Mouse (Mus musculus) liver, embryonic 15.5 days (tissue): ENCODE measurements around the gene Nhs. TPM values are rescaled to one million over a fixed set of nuclear protein-coding genes. Genes with fewer than 3 reads are reported as not detected.
"Not testable (repeated sequence)": the region's sequence is repeated elsewhere in the genome, so short reads cannot be mapped to it uniquely, and the experiment has no call there.

Source experiments
- ATAC-seq: fragments of 200-750 bp; cut with Nextera tagmentation; 2 replicates; pipeline ENCODE4 v1.8.0; 2017; ENCODE audit warnings: moderate number of reproducible peaks, mild to moderate bottlenecking, moderate library complexity; ENCODE audit not compliant: insufficient read depth
- H3K27ac ChIP-seq: fragments of 300-500 bp; sonication (generic); replicated peaks from 2 replicates; pipeline ENCODE4 v1.5.1; 2015; ENCODE audit warnings: mild to moderate bottlenecking, inconsistent platforms
- H3K27me3 ChIP-seq: fragments of 300-500 bp; sonication (generic); 2 replicates; pipeline ENCODE4 v1.6.1; 2015; ENCODE audit warnings: mild to moderate bottlenecking, inconsistent platforms
- H3K36me3 ChIP-seq: fragments of 300-500 bp; sonication (generic); replicated peaks from 2 replicates; pipeline ENCODE4 v1.6.1; 2015; ENCODE audit warnings: moderate library complexity, mild to moderate bottlenecking, inconsistent platforms
- H3K4me1 ChIP-seq: fragments of 300-500 bp; sonication (generic); replicated peaks from 2 replicates; pipeline ENCODE4 v1.6.1; 2015; ENCODE audit warnings: inconsistent platforms
- H3K4me2 ChIP-seq: fragments of 300-500 bp; sonication (generic); 2 replicates; pipeline ENCODE4 v1.6.1; 2015; ENCODE audit warnings: moderate library complexity, mild to moderate bottlenecking, inconsistent platforms
- H3K4me3 ChIP-seq: fragments of 300-500 bp; sonication (generic); replicated peaks from 2 replicates; pipeline ENCODE4 v1.5.1; 2015; ENCODE audit warnings: mild to moderate bottlenecking, inconsistent platforms
- H3K9ac ChIP-seq: fragments of 300-500 bp; sonication (generic); 2 replicates; pipeline ENCODE4 v1.6.1; 2015; ENCODE audit warnings: moderate library complexity, mild to moderate bottlenecking, inconsistent platforms
- H3K9me3 ChIP-seq: fragments of 300-500 bp; sonication (generic); replicated peaks from 2 replicates; pipeline ENCODE4 v1.6.1; 2016; ENCODE audit warnings: inconsistent platforms
- WGBS: fragments of 180-500 bp; shearing (Covaris S2); methylation state at CpG from one replicate; pipeline ENCODE4 v1.1.7; 2015; ENCODE audit warnings: mixed read lengths; ENCODE audit not compliant: insufficient replicate concordance; 5-methylcytosine and 5-hydroxymethylcytosine counted together
- polyA plus RNA-seq: library from polyadenylated mRNA; unstranded; fragments of >200 nt; fragmentation: Nextera tagmentation; extraction: Ambion mirVana; gene quantifications from 2 replicates; pipeline ENCODE4 v1.2.1, GENCODE M21; 2015

Gene Nhs
- polyA plus RNA-seq, 1 experiment from 2014 or later = 0.05 TPM

- Histone ChIP-seq H3K9me3 (no peaks in the 10 kb centered on the region), H3K4me1 (no peaks in the 10 kb centered on the region), H3K27me3 (peaks cover 4% of the 10 kb centered on the region; the same call in 1 of the 2 replicates), H3K4me2 (no peak overlapping the region), H3K27ac (no peak overlapping the region), H3K9ac (no peak overlapping the region), H3K36me3 (no peaks in the 10 kb centered on the region), H3K4me3 (no peak overlapping the region)
- WGBS = 72% methylated on average over 7 of the region's 7 CpGs
- ATAC-seq = no peak
These were observed 288.2 kb downstream of the Nhs start for GRCm38 (mm10) chrX:161871306-161871705.

- Histone ChIP-seq H3K27me3 (peaks cover 8% of the 10 kb centered on the region; the same call in 1 of the 2 replicates), H3K9me3 (no peaks in the 10 kb centered on the region), H3K9ac (no peak overlapping the region), H3K4me2 (no peak overlapping the region), H3K4me3 (no peak overlapping the region), H3K36me3 (no peaks in the 10 kb centered on the region), H3K27ac (no peak overlapping the region), H3K4me1 (no peaks in the 10 kb centered on the region)
- no peak for ATAC-seq
- 58% methylated on average over 2 of the region's 2 CpGs for WGBS
These were observed 303.9 kb downstream of the Nhs start for GRCm38 (mm10) chrX:161855630-161856029.

GRCm38 (mm10) chrX:161853626-161854312 is 305.8 kb downstream of the Nhs start:
- no peak for ATAC-seq
- 46% methylated on average over 4 of the region's 4 CpGs for WGBS

GRCm38 (mm10) chrX:161826186-161826585 is 333.3 kb downstream of the Nhs start:
- ATAC-seq, H3K27me3 ChIP-seq, H3K9ac ChIP-seq: not testable (repeated sequence)

More at GRCm38 (mm10) chrX:161853626-161854312, 305.8 kb downstream of the Nhs start:
- Histone ChIP-seq H3K36me3 (no peaks in the 10 kb centered on the region), H3K4me1 (no peaks in the 10 kb centered on the region), H3K4me2 (no peak overlapping the region), H3K9ac (no peak overlapping the region), H3K9me3 (no peaks in the 10 kb centered on the region), H3K27me3 (peaks cover 8% of the 10 kb centered on the region; the same call in 1 of the 2 replicates), H3K4me3 (no peak overlapping the region), H3K27ac (no peak overlapping the region)

GRCm38 (mm10) chrX:161790182-161790581 is 369.3 kb downstream of the Nhs start:
- no peak overlapping the region for H3K4me2 ChIP-seq
- no peaks in the 10 kb centered on the region for H3K27me3 ChIP-seq
- H3K4me3 ChIP-seq = no peak overlapping the region
- no peak overlapping the region for H3K27ac ChIP-seq
- no peak overlapping the region for H3K9ac ChIP-seq
- H3K36me3 ChIP-seq = no peaks in the 10 kb centered on the region
- H3K4me1 ChIP-seq = no peaks in the 10 kb centered on the region
- 30% methylated on average over 6 of the region's 6 CpGs for WGBS
- H3K9me3 ChIP-seq = no peaks in the 10 kb centered on the region
- ATAC-seq = no peak

More at GRCm38 (mm10) chrX:161826186-161826585, 333.3 kb downstream of the Nhs start:
- not testable (repeated sequence) for H3K4me3 ChIP-seq, H3K4me2 ChIP-seq, H3K4me1 ChIP-seq, H3K27ac ChIP-seq, H3K36me3 ChIP-seq, H3K9me3 ChIP-seq
- 9% methylated on average over 2 of the region's 2 CpGs for WGBS
